Mouse (Mus musculus): ENCODE measurements at regions not wholly inside any gene's neighbourhood (a gene's known extent, or its start where the extent isn't known, plus 50 kb on each side); places are given as distances from the start of the nearest gene placed in this dataset.

DNA sequence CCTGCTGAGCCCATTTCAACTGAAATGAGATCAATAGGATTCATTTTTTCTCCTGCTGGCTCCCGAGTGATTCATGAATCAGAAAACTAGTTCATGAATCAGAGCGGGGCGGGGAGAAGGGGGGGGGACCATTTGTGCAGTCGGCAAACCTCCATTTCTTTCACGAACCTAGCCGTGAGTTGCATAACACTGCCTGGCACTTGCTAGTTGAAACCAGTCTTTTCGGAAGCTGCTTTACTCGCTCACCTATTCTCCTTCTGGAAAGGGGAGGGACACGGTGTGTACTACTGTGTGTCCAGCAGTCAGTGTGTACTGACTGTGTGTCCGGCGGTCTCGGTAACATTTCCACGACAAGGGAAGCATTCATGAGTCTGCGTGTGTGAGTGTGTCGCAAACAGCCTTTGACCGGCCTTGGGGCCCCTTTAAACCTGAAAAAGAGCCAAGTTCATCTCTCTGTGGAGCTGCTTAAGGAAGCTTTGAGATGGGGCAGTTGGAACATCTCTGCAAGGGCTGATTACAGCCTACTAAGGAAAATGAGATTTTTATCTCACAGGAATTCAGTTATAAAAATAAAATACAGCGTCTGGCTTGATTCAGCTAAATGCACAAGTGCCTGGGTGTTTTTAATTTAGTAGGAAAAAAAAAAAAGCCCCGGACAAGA lies 71.9 kb upstream of the Irf2bp2 start:
- Histone ChIP-seq H3K9me3 (ENCODE audit: control insufficient read depth, low read length) (no peaks in the 10 kb centered on the region), H3K27ac (ENCODE audit: low read depth, low read length) (peak overlapping the region; percentile 75), H3K4me1 (ENCODE audit: control insufficient read depth, insufficient read depth, low read length) (peaks cover 50% of the 10 kb centered on the region), H3K4me2 (no peak overlapping the region), H3K4me3 (ENCODE audit: low read depth, low read length) (no peak overlapping the region), H3K27me3 (ENCODE audit: control insufficient read depth, insufficient read depth, low read length) (no peaks in the 10 kb centered on the region), H3K36me3 (ENCODE audit: control insufficient read depth, insufficient read depth, low read length) (no peaks in the 10 kb centered on the region), H3K9ac (ENCODE audit: low read length) (peak overlapping the region; percentile 34)
- DNase-seq (ENCODE audit: low spot score, missing footprints) (peak; percentile 89), ATAC-seq (ENCODE audit: low FRiP score) (0 out of 2 replicates have a peak, but pooled peaks have one; percentile 11)
- WGBS = 39% methylated on average over 18 of the region's 18 CpGs

DNA sequence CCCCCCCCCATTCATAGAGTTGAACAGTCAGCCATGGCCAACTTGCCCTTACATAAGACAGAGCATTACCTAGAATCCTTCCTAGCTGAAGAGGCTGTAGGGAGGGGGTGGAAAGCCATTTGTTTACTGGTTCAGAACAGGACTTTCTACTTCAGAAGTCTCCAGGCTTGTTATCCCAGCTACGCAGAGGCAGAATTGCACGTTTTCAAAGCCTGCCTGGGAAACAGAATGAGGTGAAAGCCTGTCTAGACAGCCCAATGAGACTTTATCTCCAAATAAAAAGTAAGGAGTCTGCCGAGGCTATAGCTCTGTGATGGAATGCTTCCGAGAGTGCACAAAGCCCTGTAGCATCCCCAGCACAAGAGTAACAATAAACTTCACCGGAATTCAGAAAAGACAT lies 71.1 kb upstream of the Irf2bp2 start:
- Histone ChIP-seq H3K9ac (ENCODE audit: low read length) (no peak overlapping the region), H3K27me3 (ENCODE audit: control insufficient read depth, insufficient read depth, low read length) (no peaks in the 10 kb centered on the region), H3K36me3 (ENCODE audit: control insufficient read depth, insufficient read depth, low read length) (no peaks in the 10 kb centered on the region), H3K9me3 (ENCODE audit: control insufficient read depth, low read length) (no peaks in the 10 kb centered on the region), H3K27ac (ENCODE audit: low read depth, low read length) (no peak overlapping the region), H3K4me2 (no peak overlapping the region), H3K4me3 (ENCODE audit: low read depth, low read length) (no peak overlapping the region), H3K4me1 (ENCODE audit: control insufficient read depth, insufficient read depth, low read length) (peaks cover 56% of the 10 kb centered on the region)
- DNase-seq (ENCODE audit: low spot score, missing footprints) (no peak), ATAC-seq (ENCODE audit: low FRiP score) (no peak)
- 79% methylated on average over 5 of the region's 5 CpGs for WGBS

DNA sequence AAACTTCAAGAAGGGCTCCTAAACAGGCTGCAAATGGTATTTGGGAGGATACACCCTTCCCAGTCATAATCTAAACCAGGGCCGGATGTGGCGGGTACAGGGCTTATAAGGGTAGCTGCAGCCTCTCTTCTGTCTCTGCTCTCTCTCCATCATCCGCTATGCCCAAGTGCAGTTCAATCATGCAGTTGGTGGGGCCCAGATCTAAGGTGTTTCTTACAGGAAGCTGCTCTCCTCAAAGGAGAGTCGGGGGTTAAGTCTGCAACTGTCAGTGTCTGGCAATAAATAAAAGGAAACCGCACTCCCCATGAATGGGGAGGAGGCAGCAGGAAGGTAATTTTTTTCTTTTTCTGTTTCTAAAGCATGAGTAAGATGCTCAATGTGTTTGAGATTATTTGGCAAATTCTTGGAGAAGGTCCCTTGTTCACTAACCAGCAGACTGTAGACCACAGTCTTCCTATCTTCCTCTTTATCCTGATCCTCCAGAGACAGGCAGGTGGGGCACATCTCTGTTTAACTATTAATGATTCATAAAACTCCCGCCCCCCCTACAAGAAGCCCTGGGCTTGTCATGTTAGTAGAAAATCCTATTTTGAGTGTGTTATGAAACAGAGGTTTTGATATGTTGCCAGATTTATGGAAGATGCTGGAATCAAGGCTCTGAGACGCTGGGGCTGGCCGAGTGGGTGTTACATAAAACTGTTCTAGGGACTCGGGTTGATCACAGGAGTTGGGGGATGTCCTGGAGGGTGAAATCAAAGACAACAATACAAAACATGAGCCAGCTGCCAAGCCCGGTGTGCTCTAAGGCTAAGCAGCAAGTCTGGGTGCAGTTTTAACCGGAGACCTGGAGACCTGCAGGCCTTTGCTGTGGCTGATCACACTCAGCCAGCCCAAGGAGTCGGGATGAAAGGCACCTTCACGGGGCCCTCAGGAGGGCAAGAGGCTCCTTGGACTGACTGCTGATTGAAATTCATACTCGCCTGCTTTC lies 69.3 kb upstream of the Irf2bp2 start:
- ATAC-seq (ENCODE audit: low FRiP score) = no peak
- Histone ChIP-seq H3K27me3 (ENCODE audit: control insufficient read depth, insufficient read depth, low read length) (no peaks in the 10 kb centered on the region), H3K4me1 (ENCODE audit: control insufficient read depth, insufficient read depth, low read length) (peaks cover 57% of the 10 kb centered on the region), H3K4me3 (ENCODE audit: low read depth, low read length) (no peak overlapping the region), H3K9me3 (ENCODE audit: control insufficient read depth, low read length) (no peaks in the 10 kb centered on the region), H3K36me3 (ENCODE audit: control insufficient read depth, insufficient read depth, low read length) (no peaks in the 10 kb centered on the region), H3K4me2 (no peak overlapping the region), H3K9ac (ENCODE audit: low read length) (no peak overlapping the region), H3K27ac (ENCODE audit: low read depth, low read length) (no peak overlapping the region)
- 54% methylated on average over 14 of the region's 14 CpGs for WGBS
- no peak for DNase-seq (ENCODE audit: low spot score, missing footprints)

DNA sequence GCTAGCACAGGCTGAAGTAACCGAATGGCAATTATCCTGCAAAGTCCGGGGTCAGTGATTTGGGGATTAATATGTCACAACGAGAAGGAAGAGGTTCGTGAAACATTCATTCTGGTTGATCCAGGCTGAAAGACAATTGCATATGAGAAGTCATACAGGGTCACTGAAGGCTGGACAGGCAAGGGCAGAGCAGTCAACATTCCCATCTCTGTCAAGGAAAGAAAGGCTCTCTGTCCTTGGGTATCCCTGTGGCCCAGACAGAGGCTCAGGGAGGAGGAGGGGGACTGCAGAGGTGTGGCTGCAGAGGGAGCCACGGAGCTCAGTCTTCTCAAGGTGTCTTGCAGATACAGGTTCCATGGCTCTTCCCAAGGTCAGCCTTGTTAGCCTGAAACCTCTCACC lies 68.4 kb upstream of the Irf2bp2 start:
- H3K4me1 ChIP-seq (ENCODE audit: control insufficient read depth, insufficient read depth, low read length) = peaks cover 49% of the 10 kb centered on the region
- peak overlapping the region; percentile 58; the same call in 1 of the 2 replicates for H3K27ac ChIP-seq (ENCODE audit: low read depth, low read length)
- H3K36me3 ChIP-seq (ENCODE audit: control insufficient read depth, insufficient read depth, low read length) = no peaks in the 10 kb centered on the region
- H3K9ac ChIP-seq (ENCODE audit: low read length) = no peak overlapping the region
- no peak overlapping the region for H3K4me2 ChIP-seq
- no peak for DNase-seq (ENCODE audit: low spot score, missing footprints)
- 37% methylated on average over 5 of the region's 5 CpGs for WGBS
- no peak overlapping the region for H3K4me3 ChIP-seq (ENCODE audit: low read depth, low read length)
- no peak for ATAC-seq (ENCODE audit: low FRiP score)
- H3K27me3 ChIP-seq (ENCODE audit: control insufficient read depth, insufficient read depth, low read length) = no peaks in the 10 kb centered on the region
- no peaks in the 10 kb centered on the region for H3K9me3 ChIP-seq (ENCODE audit: control insufficient read depth, low read length)

DNA sequence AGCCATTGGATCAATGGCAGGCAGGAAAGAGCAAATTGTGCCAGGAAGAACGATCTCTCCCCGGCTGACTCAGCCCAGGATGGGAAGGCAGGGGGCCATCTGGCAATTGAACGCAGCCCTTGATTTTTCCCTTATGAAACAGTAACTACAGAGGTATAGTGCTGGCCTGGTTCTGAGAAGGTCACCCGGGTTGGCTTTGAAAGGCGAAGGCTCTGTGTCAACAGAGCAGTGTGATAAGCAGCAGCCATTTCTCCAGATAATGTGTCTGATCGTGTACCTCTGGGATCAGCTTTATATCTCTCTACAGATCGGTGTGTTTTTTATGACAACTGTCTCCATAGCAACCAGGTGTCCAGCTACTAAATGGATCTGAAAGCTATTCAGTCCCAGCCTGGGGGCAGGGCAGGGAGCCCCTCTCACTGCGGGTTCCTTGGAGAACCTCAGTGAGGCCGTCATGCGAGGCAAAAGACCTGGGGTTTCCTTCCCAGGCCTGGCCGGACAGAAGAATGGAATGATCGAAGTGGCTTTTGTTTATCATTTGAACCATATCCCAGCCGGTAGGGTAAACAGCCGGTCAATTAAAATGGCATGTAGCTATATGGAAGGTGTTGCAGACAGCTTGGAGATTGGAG lies 67.8 kb upstream of the Irf2bp2 start:
- ATAC-seq (ENCODE audit: low FRiP score) = no peak
- no peak overlapping the region for H3K9ac ChIP-seq (ENCODE audit: low read length)
- no peaks in the 10 kb centered on the region for H3K27me3 ChIP-seq (ENCODE audit: control insufficient read depth, insufficient read depth, low read length)
- peak; percentile 89 for DNase-seq (ENCODE audit: low spot score, missing footprints)
- peak overlapping the region; percentile 58 for H3K27ac ChIP-seq (ENCODE audit: low read depth, low read length)
- H3K4me3 ChIP-seq (ENCODE audit: low read depth, low read length) = no peak overlapping the region
- WGBS = 45% methylated on average over 14 of the region's 14 CpGs
- H3K36me3 ChIP-seq (ENCODE audit: control insufficient read depth, insufficient read depth, low read length) = no peaks in the 10 kb centered on the region
- no peaks in the 10 kb centered on the region for H3K9me3 ChIP-seq (ENCODE audit: control insufficient read depth, low read length)
- H3K4me2 ChIP-seq = no peak overlapping the region
- H3K4me1 ChIP-seq (ENCODE audit: control insufficient read depth, insufficient read depth, low read length) = peaks cover 44% of the 10 kb centered on the region

DNA sequence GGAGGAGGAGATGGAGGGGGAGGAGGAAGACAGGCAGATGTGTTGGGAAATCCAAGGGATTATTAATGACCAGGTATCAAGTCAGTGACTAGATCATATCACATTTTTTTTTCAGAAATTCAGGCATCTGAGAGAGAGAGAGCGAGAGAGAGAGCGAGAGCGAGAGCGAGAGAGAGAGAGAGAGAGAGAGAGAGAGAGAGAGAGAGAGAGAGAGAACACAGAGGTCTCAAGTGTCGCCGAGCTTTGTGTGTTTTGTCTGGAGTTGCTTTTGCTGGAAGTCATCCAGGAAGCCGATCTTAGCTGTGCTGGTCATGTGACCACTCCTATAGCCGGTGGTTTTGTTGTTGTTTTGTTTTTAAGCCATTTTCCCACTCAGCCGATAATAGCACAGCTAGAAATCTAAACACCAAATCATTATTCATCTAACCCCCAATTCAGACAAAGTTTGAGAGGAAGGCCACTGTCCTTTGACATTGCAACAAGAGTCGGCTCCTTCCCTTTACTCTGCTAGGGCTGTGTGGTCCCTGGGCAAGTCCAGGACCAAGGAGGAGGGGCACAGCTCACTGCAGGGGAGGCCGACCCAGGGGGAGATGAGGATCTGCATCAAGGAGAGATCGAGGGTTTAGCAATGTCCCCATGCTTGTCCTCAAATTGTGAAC lies 67.0 kb upstream of the Irf2bp2 start:
- Histone ChIP-seq H3K27ac (ENCODE audit: low read depth, low read length) (peak overlapping the region; percentile 58; the same call in 1 of the 2 replicates), H3K36me3 (ENCODE audit: control insufficient read depth, insufficient read depth, low read length) (no peaks in the 10 kb centered on the region), H3K4me1 (ENCODE audit: control insufficient read depth, insufficient read depth, low read length) (peaks cover 39% of the 10 kb centered on the region), H3K27me3 (ENCODE audit: control insufficient read depth, insufficient read depth, low read length) (no peaks in the 10 kb centered on the region), H3K9me3 (ENCODE audit: control insufficient read depth, low read length) (no peaks in the 10 kb centered on the region), H3K9ac (ENCODE audit: low read length) (no peak overlapping the region; the same call in 1 of the 2 replicates), H3K4me3 (ENCODE audit: low read depth, low read length) (no peak overlapping the region), H3K4me2 (peak overlapping the region; percentile 0; the same call in 1 of the 2 replicates)
- ATAC-seq (ENCODE audit: low FRiP score) (peak; percentile 14; the same call in 1 of the 2 replicates), DNase-seq (ENCODE audit: low spot score, missing footprints) (peak; percentile 90)
- 35% methylated on average over 12 of the region's 12 CpGs for WGBS

DNA sequence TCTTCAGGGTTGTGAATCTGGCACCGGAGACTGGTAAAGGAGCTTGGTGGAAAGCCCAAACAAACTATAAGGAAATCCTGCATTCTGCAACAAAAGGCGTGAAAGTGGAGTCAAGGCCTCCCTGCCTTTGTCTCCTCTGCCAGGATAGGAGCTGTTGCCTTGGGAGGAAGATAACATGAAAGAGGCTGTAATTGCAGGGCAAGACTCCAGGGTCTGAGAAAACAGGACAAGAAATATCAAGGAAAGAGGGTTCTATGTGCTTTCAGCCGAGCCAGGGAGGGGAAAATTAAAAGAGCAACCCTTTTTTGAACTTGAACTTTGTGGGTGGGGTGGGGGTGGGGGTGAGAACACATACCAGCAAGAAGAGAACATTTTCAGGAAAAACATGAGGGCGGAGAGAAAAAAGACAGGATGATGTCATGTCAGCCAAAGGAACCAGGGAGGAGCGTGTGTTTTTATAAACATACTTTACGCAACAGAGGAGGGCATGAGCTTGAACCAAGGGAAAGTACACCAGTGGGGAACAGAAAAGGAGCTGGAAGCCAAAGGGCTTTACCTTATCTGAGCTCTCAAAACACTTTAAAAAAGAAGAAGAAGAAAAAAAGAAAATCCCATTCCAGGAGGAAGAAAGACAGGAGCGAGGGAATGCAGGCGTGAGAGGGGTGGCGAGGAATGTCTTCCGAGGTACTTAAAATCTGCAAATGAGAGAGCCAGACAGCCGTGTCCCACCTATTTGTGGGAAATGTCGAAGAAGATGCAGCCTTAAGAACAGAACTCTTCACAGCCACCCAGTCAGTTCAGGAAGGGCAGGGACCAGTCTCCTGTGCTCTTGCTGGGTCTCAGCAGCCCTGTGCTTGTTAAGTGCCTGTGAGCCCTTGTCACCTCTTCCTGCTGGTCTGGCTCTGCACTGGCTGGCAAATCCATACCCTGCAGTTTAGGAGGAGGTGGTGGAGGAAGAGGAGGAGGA lies 66.2 kb upstream of the Irf2bp2 start:
- H3K36me3 ChIP-seq (ENCODE audit: control insufficient read depth, insufficient read depth, low read length) = no peaks in the 10 kb centered on the region
- H3K9me3 ChIP-seq (ENCODE audit: control insufficient read depth, low read length) = no peaks in the 10 kb centered on the region
- peak overlapping the region; percentile 27; the same call in 1 of the 2 replicates for H3K27ac ChIP-seq (ENCODE audit: low read depth, low read length)
- WGBS = 67% methylated on average over 12 of the region's 12 CpGs
- peaks cover 33% of the 10 kb centered on the region for H3K4me1 ChIP-seq (ENCODE audit: control insufficient read depth, insufficient read depth, low read length)
- no peak for ATAC-seq (ENCODE audit: low FRiP score)
- H3K4me2 ChIP-seq = peak overlapping the region; percentile 0; the same call in 1 of the 2 replicates
- no peak overlapping the region for H3K4me3 ChIP-seq (ENCODE audit: low read depth, low read length)
- peak; percentile 88 for DNase-seq (ENCODE audit: low spot score, missing footprints)
- H3K27me3 ChIP-seq (ENCODE audit: control insufficient read depth, insufficient read depth, low read length) = no peaks in the 10 kb centered on the region
- H3K9ac ChIP-seq (ENCODE audit: low read length) = peak overlapping the region; percentile 36

DNA sequence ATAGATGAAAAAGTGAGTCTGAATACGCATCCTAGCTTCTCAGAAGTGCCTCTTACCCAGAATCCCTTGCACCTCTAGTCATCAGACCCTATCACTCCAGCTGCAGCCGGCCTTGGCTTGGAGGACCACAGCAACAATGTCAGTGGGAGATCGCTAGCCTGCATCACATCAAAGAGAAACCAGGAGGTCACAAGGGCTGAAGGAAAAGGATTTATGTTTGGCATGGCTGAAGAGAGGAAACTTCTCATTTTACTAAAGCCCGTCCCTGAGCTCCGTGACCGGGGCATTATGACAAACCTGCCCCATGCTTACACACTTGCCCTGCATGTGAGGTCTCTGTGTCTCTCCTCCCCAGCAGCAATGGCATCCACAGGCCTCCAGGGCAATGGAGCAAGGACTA lies 63.8 kb upstream of the Irf2bp2 start:
- ATAC-seq (ENCODE audit: low FRiP score) = no peak
- WGBS = 64% methylated on average over 6 of the region's 6 CpGs
- no peak overlapping the region for H3K27ac ChIP-seq (ENCODE audit: low read depth, low read length)
- no peaks in the 10 kb centered on the region for H3K9me3 ChIP-seq (ENCODE audit: control insufficient read depth, low read length)
- H3K4me3 ChIP-seq (ENCODE audit: low read depth, low read length) = no peak overlapping the region
- no peak overlapping the region for H3K9ac ChIP-seq (ENCODE audit: low read length)
- no peak overlapping the region for H3K4me2 ChIP-seq
- no peaks in the 10 kb centered on the region for H3K27me3 ChIP-seq (ENCODE audit: control insufficient read depth, insufficient read depth, low read length)
- DNase-seq (ENCODE audit: low spot score, missing footprints) = no peak
- no peaks in the 10 kb centered on the region for H3K36me3 ChIP-seq (ENCODE audit: control insufficient read depth, insufficient read depth, low read length)
- H3K4me1 ChIP-seq (ENCODE audit: control insufficient read depth, insufficient read depth, low read length) = peaks cover 25% of the 10 kb centered on the region

Data from midbrain, embryonic 11.5 days (tissue).